Mouse (Mus musculus) megakaryocyte, embryonic 14.5 days (primary cell): ENCODE results near the gene Asf1a. TPM values are rescaled to one million over a fixed set of nuclear protein-coding genes. Genes with fewer than 3 reads are reported as not detected.
"Not testable (repeated sequence)": the region's sequence is repeated elsewhere in the genome, so short reads cannot be mapped to it uniquely, and the experiment has no call there.

Experiments used
- H3K27me3 ChIP-seq: replicated peaks from 2 replicates; pipeline ENCODE3; 2012; ENCODE audit warnings: inconsistent platforms
- H3K36me3 ChIP-seq: replicated peaks from 2 replicates; pipeline ENCODE3; 2012; ENCODE audit warnings: low read length, inconsistent platforms, mixed read lengths
- H3K4me1 ChIP-seq: 2 replicates; pipeline ENCODE4 v1.6.1; 2012; ENCODE audit warnings: inconsistent platforms
- H3K4me3 ChIP-seq: replicated peaks from 2 replicates; pipeline ENCODE3; 2012; ENCODE audit warnings: moderate library complexity, mild to moderate bottlenecking, inconsistent platforms
- H3K9me3 ChIP-seq: 2 replicates; pipeline ENCODE4 v1.6.1; 2012; ENCODE audit warnings: inconsistent platforms
- FLI1 ChIP-seq: IDR thresholded peaks from 2 replicates; pipeline ENCODE4 v1.6.1; 2012; ENCODE audit warnings: low read length, inconsistent platforms, mixed read lengths
- GATA1 ChIP-seq: IDR thresholded peaks from 3 replicates; pipeline ENCODE4 v1.6.1; 2012; ENCODE audit warnings: mixed read lengths, low read length, inconsistent platforms, borderline replicate concordance
- polyA plus RNA-seq: library from polyadenylated mRNA; stranded (reverse); fragments of >175 nt; gene quantifications from 2 replicates; pipeline ENCODE4 v1.2.3, GENCODE M21; 2012; ENCODE audit warnings: low replicate concordance; ENCODE audit not compliant: insufficient read depth

Asf1a gene
- polyA plus RNA-seq, 1 experiment = 9.0 TPM

DNA sequence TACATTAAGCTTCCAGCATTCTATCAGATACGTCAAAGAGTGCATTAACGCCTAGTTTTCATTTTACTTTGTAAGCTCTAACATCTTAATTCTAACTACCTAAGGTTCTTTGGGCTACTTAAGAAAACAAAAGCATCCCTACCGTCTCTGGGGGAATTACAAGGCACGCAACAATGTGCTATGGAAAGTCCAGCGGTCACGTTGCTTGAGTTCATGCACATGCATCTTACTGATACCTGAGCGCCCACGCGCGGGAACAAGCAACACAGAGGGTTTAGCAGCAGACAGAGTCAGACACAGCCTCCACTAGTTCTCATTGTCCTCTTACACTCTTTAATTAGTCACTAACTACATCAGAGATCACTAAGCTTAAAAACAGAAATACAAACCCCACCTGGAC lies 37.6 kb downstream of the Asf1a start:
- Histone ChIP-seq H3K4me1 (peaks cover 17% of the 10 kb centered on the region), H3K9me3 (no peaks in the 10 kb centered on the region), H3K36me3 (no peaks in the 10 kb centered on the region), H3K27me3 (no peaks in the 10 kb centered on the region), H3K4me3 (no peak overlapping the region)
- TF ChIP-seq FLI1 (no peak), GATA1 (no peak)

DNA sequence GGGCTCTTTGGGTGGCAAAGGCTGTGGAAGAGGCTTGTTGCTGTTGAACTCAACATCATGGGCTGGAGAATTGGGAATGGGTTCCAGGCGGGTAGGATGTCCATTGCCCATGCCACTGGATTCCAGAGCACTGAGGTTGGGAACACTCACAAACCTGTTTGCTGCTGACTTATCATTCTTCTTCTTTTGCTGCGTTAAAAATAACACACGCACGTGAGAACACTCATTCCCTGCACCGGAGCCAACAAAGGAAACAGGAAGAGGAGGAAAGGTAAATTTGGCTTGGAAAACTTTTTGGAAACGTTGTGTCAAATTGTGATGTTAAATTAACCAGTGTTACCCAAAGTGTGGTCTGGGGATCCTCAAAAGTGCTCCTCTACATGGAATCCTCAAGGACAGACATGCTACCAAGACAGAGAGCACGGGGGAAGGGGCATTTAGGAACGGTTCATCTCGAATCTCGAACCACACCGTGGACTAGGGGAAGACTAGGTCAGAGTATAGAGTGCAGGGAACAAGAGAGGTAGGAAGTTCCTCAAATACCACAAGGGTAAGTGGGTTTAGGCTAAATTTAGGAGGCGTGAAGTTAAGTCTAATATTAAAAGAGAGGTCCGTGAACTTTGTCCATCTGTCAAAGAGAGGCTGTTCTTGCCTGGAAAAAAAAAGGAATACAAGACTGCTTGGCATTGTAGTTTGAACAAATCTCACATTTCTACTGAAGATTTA lies 38.9 kb downstream of the Asf1a start:
- TF ChIP-seq GATA1 (no peak), FLI1 (no peak)
- no peaks in the 10 kb centered on the region for H3K36me3 ChIP-seq
- peaks cover 27% of the 10 kb centered on the region for H3K4me1 ChIP-seq
- no peaks in the 10 kb centered on the region for H3K9me3 ChIP-seq
- peak overlapping the region; percentile 15 for H3K4me3 ChIP-seq
- H3K27me3 ChIP-seq = no peaks in the 10 kb centered on the region

DNA sequence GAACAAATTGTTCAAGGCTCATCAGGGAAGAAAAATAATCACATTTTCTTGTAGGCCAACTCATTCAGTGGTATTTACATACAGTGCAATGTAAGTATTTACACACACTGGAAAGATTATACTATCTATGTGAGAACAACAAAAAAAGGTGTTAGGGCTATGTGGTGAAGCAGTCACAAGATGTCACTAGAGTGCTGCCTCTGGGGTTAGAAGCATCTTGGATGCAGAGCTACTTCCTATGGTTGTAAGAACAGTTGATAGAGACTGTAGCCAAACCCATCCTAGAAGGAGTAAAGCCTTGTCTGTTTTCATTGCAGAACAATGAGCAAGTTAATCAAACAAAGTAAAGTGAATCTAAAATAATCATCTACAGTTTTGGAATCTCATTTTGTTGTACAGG lies 45.0 kb downstream of the Asf1a start:
- no peak overlapping the region for H3K4me3 ChIP-seq
- no peaks in the 10 kb centered on the region for H3K9me3 ChIP-seq
- H3K4me1 ChIP-seq = peaks cover 24% of the 10 kb centered on the region
- no peaks in the 10 kb centered on the region for H3K27me3 ChIP-seq
- TF ChIP-seq FLI1 (no peak), GATA1 (no peak)
- H3K36me3 ChIP-seq = no peaks in the 10 kb centered on the region

DNA sequence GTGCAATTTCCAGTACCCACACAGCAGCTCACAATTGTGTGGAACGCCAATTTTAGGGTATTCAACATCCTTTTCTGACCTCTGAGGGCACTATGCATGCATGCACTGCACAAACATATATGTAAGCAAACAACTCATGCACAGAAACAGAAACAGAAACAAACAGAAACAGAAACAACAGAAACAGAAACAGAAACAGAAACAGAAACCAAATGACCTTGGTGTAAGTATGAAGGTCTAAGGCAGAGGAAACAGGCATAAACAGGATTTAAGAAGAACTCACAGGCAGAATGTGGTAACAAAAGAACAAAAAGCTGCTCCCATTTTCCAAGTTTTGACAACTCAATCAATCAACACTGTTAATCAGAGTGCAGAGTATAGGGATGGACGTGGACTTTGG lies 54.1 kb downstream of the Asf1a start:
- TF ChIP-seq FLI1 = no peak
- no peak for TF ChIP-seq GATA1
- H3K4me1 ChIP-seq = 0 out of 2 replicates have a peak, but pooled peaks cover 4% of the 10 kb centered on the region
- H3K4me3 ChIP-seq = peak overlapping the region; percentile 75
- H3K36me3 ChIP-seq = no peaks in the 10 kb centered on the region
- H3K27me3 ChIP-seq = peaks cover 2% of the 10 kb centered on the region
- H3K9me3 ChIP-seq = no peaks in the 10 kb centered on the region

DNA sequence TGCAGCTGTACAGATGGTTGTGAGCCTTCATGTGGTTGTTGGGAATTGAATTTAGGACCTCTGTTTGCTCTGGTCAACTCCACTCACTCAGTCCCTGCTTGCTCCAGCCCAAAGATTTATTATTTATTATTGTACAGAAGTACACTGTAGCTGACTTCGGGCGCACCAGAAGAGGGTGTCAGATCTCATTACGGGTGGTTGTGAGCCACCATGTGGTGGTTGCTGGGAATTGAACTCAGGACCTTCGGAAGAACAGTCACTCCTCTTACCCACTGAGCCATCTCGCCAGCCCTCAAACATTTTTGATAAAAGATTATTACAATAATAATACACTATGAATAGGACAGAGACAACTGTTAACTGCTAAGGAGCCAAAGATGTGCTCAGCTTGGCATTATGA lies 57.7 kb downstream of the Asf1a start:
- not testable (repeated sequence) for H3K27me3 ChIP-seq, H3K36me3 ChIP-seq, H3K4me1 ChIP-seq, H3K9me3 ChIP-seq, H3K4me3 ChIP-seq

Other genes with a start within 250 kb of the Asf1a start
- gene Cep85l, start 216.8 kb upstream of the Asf1a start, polyA plus RNA-seq = 0.15 TPM in 1 of 2 replicates, not detected in the other
- gene Mcm9, start 33.7 kb downstream of the Asf1a start, polyA plus RNA-seq = 0.47 and 1.8 TPM in 2 replicates
- not detected in 2 replicates for gene Fam184a, start 154.4 kb downstream of the Asf1a start, polyA plus RNA-seq